In genomic region chr4:140684141-140684871, GRCm38 (mm10) we compare ENCODE assay signal across 8 mouse cellular contexts. TPM values are rescaled to one million over a fixed set of nuclear protein-coding genes. Genes with fewer than 3 reads are reported as not detected.
DNase-seq lines count a peak whose midpoint lies in the region; ATAC-seq and TF ChIP-seq lines count a peak whose summit lies in the region.

No protein-coding gene starts in this region.

- H3K4me3 ChIP-seq in bone marrow macrophage, adult 2 months (ENCODE audit: insufficient read depth, low read length) = peak overlapping the region; percentile 34
- no peak overlapping the region for H3K4me3 ChIP-seq in cerebellum, adult 2 months (replicated peaks; ENCODE audit: insufficient read depth, low read depth, low read length)

- no peaks in the 10 kb centered on the region for H3K27me3 ChIP-seq in cerebellum, adult 2 months (ENCODE audit: control insufficient read depth, insufficient read depth, low read length)

- no peak for TF ChIP-seq POLR2A in bone marrow macrophage, adult 2 months (IDR thresholded peaks at IDR 0.05; ENCODE audit: borderline replicate concordance, low read depth, low read length)
- no peak for TF ChIP-seq POLR2A in cerebellum, adult 2 months (IDR thresholded peaks at IDR 0.05; ENCODE audit: borderline replicate concordance, insufficient read depth, low read length)

- H3K4me1 ChIP-seq in bone marrow macrophage, adult 2 months (ENCODE audit: control insufficient read depth, insufficient read depth, low read length) = peaks cover 31% of the 10 kb centered on the region
- H3K4me1 ChIP-seq in cerebellum, adult 2 months (ENCODE audit: control insufficient read depth, insufficient read depth, low read length) = peaks cover 4% of the 10 kb centered on the region; the same call in 1 of the 2 replicates

- ATAC-seq in megakaryocyte-erythroid progenitor cell, adult 5-6 weeks (replicated peaks; ENCODE audit: low FRiP score, low TSS enrichment, poor library complexity, severe bottlenecking) = peak; percentile 75

- TF ChIP-seq CTCF in bone marrow macrophage, adult 2 months (IDR thresholded peaks at IDR 0.05; ENCODE audit: low read depth, low read length) = no peak
- no peak for TF ChIP-seq CTCF in cerebellum, adult 2 months (IDR thresholded peaks at IDR 0.05; ENCODE audit: borderline replicate concordance, insufficient read depth, low read depth, low read length)

- 21% methylated on average over 16 of the region's 16 CpGs for WGBS in cerebellum, adult 2 months

- DNase-seq in B cell, adult 2 months = peak; percentile 45 to 47
- DNase-seq in heart, adult 8-10 months (ENCODE audit: low spot score) = peak; percentile 72
- DNase-seq in kidney, postnatal 4 days = peak; percentile 60 to 70
- no peak for DNase-seq in left cerebral cortex, adult 9 months (ENCODE audit: low spot score in 2 of 2)
- DNase-seq in cerebellum, adult 2 months = no peak
- no peak for DNase-seq in frontal cortex, postnatal 14 days (ENCODE audit: low spot score in 2 of 2)

- peak overlapping the region; percentile 95 for H3K27ac ChIP-seq in bone marrow macrophage, adult 2 months (ENCODE audit: insufficient read depth, low read depth, low read length)
- H3K27ac ChIP-seq in cerebellum, adult 2 months (ENCODE audit: insufficient read depth, low read length) = no peak overlapping the region

RNA-seq across cellular contexts. Expression of gene Rcc2, which starts 16.0 kb away (rescaled TPM):
- polyA plus RNA-seq in bone marrow macrophage, adult 2 months (2012; ENCODE audit: insufficient read depth, insufficient read length, missing spikeins) = 57.1 and 63.4 TPM in 2 replicates
- 10 to 100 TPM; 11.4 to 12.5 (median 11.9) TPM for total RNA-seq in heart, adult 8-10 months (2022)
- 211 and 220 TPM in 2 replicates for total RNA-seq in megakaryocyte-erythroid progenitor cell, adult 5-6 weeks (2014; fragmentation: Nextera tagmentation)
- total RNA-seq in megakaryocyte-erythroid progenitor cell, adult 5-6 weeks (2017) = 134 and 194 TPM in 2 replicates
- polyA plus RNA-seq in cerebellum, adult 2 months (2012; rRNA removed) = 40.0 and 40.6 TPM in 2 replicates

RNA-seq across cellular contexts. Expression of gene Arhgef10l, which starts 18.5 kb away (rescaled TPM):
- 71.0 and 85.4 TPM in 2 replicates for polyA plus RNA-seq in bone marrow macrophage, adult 2 months (2012; ENCODE audit: insufficient read depth, insufficient read length, missing spikeins)
- total RNA-seq in heart, adult 8-10 months (2022) = 10 to 100 TPM; 59.6 to 80.5 (median 71.9) TPM
- 0.07 TPM in 1 of 2 replicates, not detected in the other for total RNA-seq in megakaryocyte-erythroid progenitor cell, adult 5-6 weeks (2014; fragmentation: Nextera tagmentation)
- not detected in 2 replicates for total RNA-seq in megakaryocyte-erythroid progenitor cell, adult 5-6 weeks (2017)
- 52.7 and 55.5 TPM in 2 replicates for polyA plus RNA-seq in cerebellum, adult 2 months (2012; rRNA removed)

RNA-seq across cellular contexts. Expression of gene Padi6, which starts 58.1 kb away (rescaled TPM):
- polyA plus RNA-seq in bone marrow macrophage, adult 2 months (2012; ENCODE audit: insufficient read depth, insufficient read length, missing spikeins) = not detected in 2 replicates
- not detected for total RNA-seq in heart, adult 8-10 months (2022)
- total RNA-seq in megakaryocyte-erythroid progenitor cell, adult 5-6 weeks (2014; fragmentation: Nextera tagmentation) = not detected in 2 replicates
- not detected in 2 replicates for total RNA-seq in megakaryocyte-erythroid progenitor cell, adult 5-6 weeks (2017)
- polyA plus RNA-seq in cerebellum, adult 2 months (2012; rRNA removed) = not detected in 2 replicates

Comparison
In these comparisons a context has a peak if more than half of its experiments do, and no peak if none do; other contexts are left out.
1. DNase-seq: peak in B cell, adult 2 months (2 of 2), heart, adult 8-10 months (single experiment) and kidney, postnatal 4 days (2 of 2); none in left cerebral cortex, adult 9 months (0 of 2), cerebellum, adult 2 months (0 of 2) and frontal cortex, postnatal 14 days (0 of 2).
2. RNA of gene Rcc2, which starts 16.0 kb away (total RNA-seq): 134 to 220 TPM in megakaryocyte-erythroid progenitor cell, adult 5-6 weeks; 11.4 to 12.5 TPM in heart, adult 8-10 months; every median in the first group is over 4 times any median in the second.
3. RNA of gene Arhgef10l, which starts 18.5 kb away (total RNA-seq): 59.6 to 80.5 TPM in heart, adult 8-10 months; 0.07 TPM in megakaryocyte-erythroid progenitor cell, adult 5-6 weeks; every median in the first group is over 10 times any median in the second.